Mouse (Mus musculus) intestine, embryonic 15.5 days (tissue): Measurements from ENCODE around the gene Slc31a1. TPM values are rescaled to one million over a fixed set of nuclear protein-coding genes. Genes with fewer than 3 reads are reported as not detected.

Experiments
- ATAC-seq: fragments of 200-750 bp; cut with Nextera tagmentation; 2 replicates; pipeline ENCODE4 v1.8.0; 2017; ENCODE audit warnings: moderate TSS enrichment, moderate library complexity
- H3K27ac ChIP-seq: fragments of 300-500 bp; sonication (generic); 2 replicates; pipeline ENCODE4 v1.5.1; 2015; ENCODE audit warnings: mild to moderate bottlenecking, inconsistent platforms
- H3K27me3 ChIP-seq: fragments of 300-500 bp; sonication (generic); replicated peaks from 2 replicates; pipeline ENCODE4 v1.6.1; 2015; ENCODE audit warnings: inconsistent platforms
- H3K36me3 ChIP-seq: fragments of 300-500 bp; sonication (generic); 2 replicates; pipeline ENCODE4 v1.6.1; 2015; ENCODE audit warnings: inconsistent platforms
- H3K4me1 ChIP-seq: fragments of 300-500 bp; sonication (generic); replicated peaks from 2 replicates; pipeline ENCODE4 v1.6.1; 2015; ENCODE audit warnings: inconsistent platforms
- H3K4me2 ChIP-seq: fragments of 300-500 bp; sonication (generic); replicated peaks from 2 replicates; pipeline ENCODE4 v1.6.1; 2015; ENCODE audit warnings: mild to moderate bottlenecking, inconsistent platforms
- H3K4me3 ChIP-seq: fragments of 300-500 bp; sonication (generic); replicated peaks from 2 replicates; pipeline ENCODE4 v1.5.1; 2015; ENCODE audit warnings: inconsistent platforms
- H3K9ac ChIP-seq: fragments of 300-500 bp; sonication (generic); 2 replicates; pipeline ENCODE4 v1.6.1; 2015; ENCODE audit warnings: inconsistent platforms
- H3K9me3 ChIP-seq: fragments of 300-500 bp; sonication (generic); 2 replicates; pipeline ENCODE4 v1.6.1; 2016; ENCODE audit warnings: inconsistent platforms
- WGBS: fragments of 180-500 bp; shearing (Covaris S2); methylation state at CpG from one replicate; pipeline ENCODE4 v1.1.7; 2015; 5-methylcytosine and 5-hydroxymethylcytosine counted together
- polyA plus RNA-seq: library from polyadenylated mRNA; unstranded; fragments of >200 nt; fragmentation: Nextera tagmentation; extraction: Ambion mirVana; gene quantifications from 2 replicates; pipeline ENCODE4 v1.2.1, GENCODE M21; 2015

The Slc31a1 gene
- polyA plus RNA-seq, 1 experiment from 2014 or later, result 96.6 TPM

DNA sequence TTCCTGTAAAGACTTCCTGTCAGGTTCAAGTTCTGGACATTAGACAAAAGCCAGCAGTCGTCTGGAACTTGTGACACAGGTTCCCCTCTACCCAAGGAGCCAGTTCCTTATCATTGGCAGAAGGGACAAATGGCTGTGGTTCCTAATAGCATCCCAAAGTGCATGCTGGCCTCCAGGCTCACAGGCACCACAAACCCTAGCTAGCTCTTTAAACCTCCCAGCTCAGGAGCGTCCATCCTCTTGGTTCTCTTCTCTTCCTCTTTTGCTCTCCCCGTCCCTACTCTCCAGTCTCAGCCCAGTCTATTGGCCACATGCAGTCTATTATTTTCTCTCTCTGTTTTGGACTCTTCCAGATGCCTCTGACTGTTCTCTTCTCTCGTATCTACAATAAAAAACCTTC, 79.3 kb downstream of the Slc31a1 start:
- H3K4me3 ChIP-seq, result no peak overlapping the region
- 63% methylated on average over 4 of the region's 4 CpGs for WGBS
- H3K9me3 ChIP-seq, result no peaks in the 10 kb centered on the region
- no peak overlapping the region for H3K9ac ChIP-seq
- H3K27ac ChIP-seq, result no peak overlapping the region
- ATAC-seq, result no peak
- H3K27me3 ChIP-seq, result no peaks in the 10 kb centered on the region
- no peak overlapping the region for H3K4me2 ChIP-seq
- H3K4me1 ChIP-seq, result no peaks in the 10 kb centered on the region
- no peaks in the 10 kb centered on the region for H3K36me3 ChIP-seq

DNA sequence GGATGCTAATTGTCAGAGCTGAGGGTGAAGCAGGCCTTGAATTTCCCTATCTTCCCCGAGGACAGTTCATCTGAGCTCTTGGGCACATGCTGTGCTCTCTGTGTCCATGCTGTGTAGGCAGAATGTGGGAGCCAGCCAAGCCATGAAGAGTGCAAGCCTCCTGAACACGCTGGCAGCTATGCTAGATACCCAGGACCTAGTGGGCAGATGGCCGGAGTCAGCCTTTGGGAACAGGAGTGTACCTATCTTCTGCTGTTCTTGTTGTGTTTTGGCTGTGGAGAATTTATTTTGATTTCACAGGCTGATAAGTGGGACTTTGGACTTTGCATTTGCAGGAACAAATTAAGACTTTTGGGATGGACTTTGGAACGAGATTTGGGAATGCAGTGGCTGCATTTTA, 80.0 kb downstream of the Slc31a1 start:
- H3K4me2 ChIP-seq, result no peak overlapping the region
- no peaks in the 10 kb centered on the region for H3K9me3 ChIP-seq
- H3K27me3 ChIP-seq, result no peaks in the 10 kb centered on the region
- no peak overlapping the region for H3K4me3 ChIP-seq
- H3K27ac ChIP-seq, result no peak overlapping the region
- H3K4me1 ChIP-seq, result no peaks in the 10 kb centered on the region
- no peak overlapping the region for H3K9ac ChIP-seq
- ATAC-seq, result no peak
- no peaks in the 10 kb centered on the region for H3K36me3 ChIP-seq
- 82% methylated on average over 4 of the region's 4 CpGs for WGBS

DNA sequence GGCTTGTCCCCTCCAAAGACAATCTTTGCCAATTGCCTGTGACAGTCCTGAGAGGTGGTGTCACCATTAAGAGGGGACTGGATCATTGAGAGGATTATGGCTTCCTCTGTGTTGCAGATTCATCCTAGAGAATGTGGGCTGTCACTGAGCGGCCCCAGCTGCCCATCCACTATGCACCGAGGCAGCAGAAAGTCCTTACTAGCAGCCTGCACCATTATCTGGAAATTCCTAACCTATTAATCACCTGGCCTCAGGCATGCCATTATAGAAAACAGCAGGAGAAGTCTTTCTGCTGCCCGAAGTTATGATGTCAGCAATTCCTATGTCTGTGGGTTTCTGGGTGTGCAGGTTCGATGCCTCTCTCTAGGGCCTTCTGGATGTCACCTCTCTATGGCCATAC, 80.5 kb downstream of the Slc31a1 start:
- no peak overlapping the region for H3K9ac ChIP-seq
- no peak overlapping the region for H3K4me3 ChIP-seq
- no peak for ATAC-seq
- H3K9me3 ChIP-seq, result no peaks in the 10 kb centered on the region
- H3K27me3 ChIP-seq, result no peaks in the 10 kb centered on the region
- no peak overlapping the region for H3K27ac ChIP-seq
- no peaks in the 10 kb centered on the region for H3K4me1 ChIP-seq
- no peaks in the 10 kb centered on the region for H3K36me3 ChIP-seq
- H3K4me2 ChIP-seq, result no peak overlapping the region
- 70% methylated on average over 4 of the region's 4 CpGs for WGBS

Other genes with a start within 250 kb of the Slc31a1 start
- not detected in 2 replicates for gene Mup21, start 209.9 kb upstream of the Slc31a1 start, polyA plus RNA-seq
- gene Zfp37, start 129.7 kb upstream of the Slc31a1 start, polyA plus RNA-seq, result 6.0 and 6.9 TPM in 2 replicates
- gene Slc31a2, start 98.2 kb upstream of the Slc31a1 start, polyA plus RNA-seq, result 17.0 and 19.9 TPM in 2 replicates
- gene Fkbp15, start 179 bp upstream of the Slc31a1 start, polyA plus RNA-seq, result 23.7 and 24.7 TPM in 2 replicates
- gene Cdc26, start 47.9 kb downstream of the Slc31a1 start, polyA plus RNA-seq, result 138 and 147 TPM in 2 replicates
- 17.3 and 18.7 TPM in 2 replicates for gene Prpf4, start 48.1 kb downstream of the Slc31a1 start, polyA plus RNA-seq
- not detected in 2 replicates for gene Rnf183, start 74.5 kb downstream of the Slc31a1 start, polyA plus RNA-seq
- 7.7 and 9.1 TPM in 2 replicates for gene Wdr31, start 110.2 kb downstream of the Slc31a1 start, polyA plus RNA-seq
- gene Bspry, start 119.3 kb downstream of the Slc31a1 start, polyA plus RNA-seq, result 31.7 and 33.2 TPM in 2 replicates
- 61.6 and 76.4 TPM in 2 replicates for gene Hdhd3, start 142.7 kb downstream of the Slc31a1 start, polyA plus RNA-seq
- gene Alad, start 159.2 kb downstream of the Slc31a1 start, polyA plus RNA-seq, result 156 and 161 TPM in 2 replicates
- gene Pole3, start 164.3 kb downstream of the Slc31a1 start, polyA plus RNA-seq, result 70.5 and 71.5 TPM in 2 replicates
- gene 4933430I17Rik, start 164.6 kb downstream of the Slc31a1 start, polyA plus RNA-seq, result 0.15 and 0.43 TPM in 2 replicates
- gene Rgs3, start 199.1 kb downstream of the Slc31a1 start, polyA plus RNA-seq, result 43.5 and 46.3 TPM in 2 replicates